Mouse (Mus musculus) cerebellum, adult 9-11 months (tissue): ENCODE data around the gene Pip5k1b.
A peak's percentile ranks its signal among the peaks of the same experiment; 100 is the strongest.

Experiments
- DNase-seq: peaks from one replicate; pipeline ENCODE4 v3.0.0; 2022

Pip5k1b gene

GRCm38 (mm10) chr19:24330366-24330765 is 225.3 kb downstream of the Pip5k1b start:
- DNase-seq = no peak

GRCm38 (mm10) chr19:24327921-24328320 is 227.8 kb downstream of the Pip5k1b start:
- no peak for DNase-seq

- DNase-seq = no peak
These were observed 228.7 kb downstream of the Pip5k1b start for GRCm38 (mm10) chr19:24326969-24327368.

GRCm38 (mm10) chr19:24325692-24326091 is 230.0 kb downstream of the Pip5k1b start:
- DNase-seq = no peak

GRCm38 (mm10) chr19:24323841-24324613 is 231.6 kb downstream of the Pip5k1b start:
- DNase-seq = no peak

- DNase-seq = no peak
These were observed 233.8 kb downstream of the Pip5k1b start for GRCm38 (mm10) chr19:24321900-24322311.

- DNase-seq = no peak
These were observed 234.3 kb downstream of the Pip5k1b start for GRCm38 (mm10) chr19:24321211-24321899.

GRCm38 (mm10) chr19:24318172-24318571 is 237.5 kb downstream of the Pip5k1b start:
- no peak for DNase-seq

- DNase-seq = no peak
These were observed 237.9 kb downstream of the Pip5k1b start for GRCm38 (mm10) chr19:24317731-24318130.

- no peak for DNase-seq
These were observed 238.6 kb downstream of the Pip5k1b start for GRCm38 (mm10) chr19:24317038-24317591.

- no peak for DNase-seq
These were observed 239.5 kb downstream of the Pip5k1b start for GRCm38 (mm10) chr19:24316060-24316725.

GRCm38 (mm10) chr19:24315234-24315633 is 240.4 kb downstream of the Pip5k1b start:
- no peak for DNase-seq

GRCm38 (mm10) chr19:24314676-24315075 is 241.0 kb downstream of the Pip5k1b start:
- DNase-seq = peak; percentile 74

GRCm38 (mm10) chr19:24312556-24313342 is 242.9 kb downstream of the Pip5k1b start:
- DNase-seq = peak; percentile 74

- no peak for DNase-seq
These were observed 243.6 kb downstream of the Pip5k1b start for GRCm38 (mm10) chr19:24312046-24312445.

- peak; percentile 82 for DNase-seq
These were observed 247.4 kb downstream of the Pip5k1b start for GRCm38 (mm10) chr19:24308305-24308705.

- peak; percentile 60 for DNase-seq
These were observed 248.1 kb downstream of the Pip5k1b start for GRCm38 (mm10) chr19:24307271-24308221.

- DNase-seq = no peak
These were observed 249.3 kb downstream of the Pip5k1b start for GRCm38 (mm10) chr19:24306351-24306750.

- DNase-seq = no peak
These were observed 253.5 kb downstream of the Pip5k1b start for GRCm38 (mm10) chr19:24302198-24302597.

- no peak for DNase-seq
These were observed 253.9 kb downstream of the Pip5k1b start for GRCm38 (mm10) chr19:24301768-24302148.
